Mouse (Mus musculus) stomach, postnatal 0 days (tissue): Measurements from ENCODE around the gene Ash1l.

Experiments used
- CTCF ChIP-seq: IDR thresholded peaks from 2 replicates; pipeline ENCODE4 v1.5.1; 2016; ENCODE audit warnings: antibody characterized with exemption, low read depth, mild to moderate bottlenecking, moderate library complexity
- EP300 ChIP-seq: optimal IDR thresholded peaks from 2 replicates; pipeline ENCODE3; 2016; ENCODE audit warnings: antibody characterized with exemption

DNA sequence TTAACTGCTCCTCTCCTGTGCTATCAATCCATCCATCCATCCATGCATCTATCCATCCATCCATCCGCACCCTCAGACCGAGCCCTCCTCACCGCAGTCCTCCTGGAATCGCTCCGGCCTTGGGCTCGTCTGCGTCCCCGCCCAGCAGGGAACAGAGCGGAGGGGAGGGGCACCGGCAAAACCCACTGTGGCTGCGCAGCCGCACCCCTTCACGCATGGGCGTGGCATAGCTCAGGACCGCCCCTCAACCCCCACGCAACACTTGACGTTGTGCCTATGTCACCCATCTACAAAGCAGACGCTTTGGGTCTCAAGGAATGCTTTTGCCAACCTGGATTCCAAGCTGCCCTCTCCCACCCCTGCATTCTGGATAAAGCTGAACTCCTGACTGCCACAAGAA is 142.8 kb downstream of the Ash1l start, which contains the start of gene Rusc1:
- no peak for TF ChIP-seq CTCF
- TF ChIP-seq EP300, result no peak
